Mouse (Mus musculus) adrenal gland, postnatal 14 days (tissue): ENCODE measurements around the gene Ring1. TPM values are rescaled to one million over a fixed set of nuclear protein-coding genes. Genes with fewer than 3 reads are reported as not detected.

Experiments
- DNase-seq: peaks from one replicate; pipeline ENCODE4 v3.0.0; 2021; ENCODE audit warnings: mixed read lengths
- long read RNA-seq, 2 experiments: library from polyadenylated mRNA; stranded (forward); transcript quantifications; one replicate each; pipeline ENCODE4 v2.0.0; 2021
- total RNA-seq: library from RNA; stranded (reverse); gene quantifications from 2 replicates; pipeline ENCODE4 v1.2.3, GENCODE M21; 2021

Ring1 gene
- 36.6 and 42.5 TPM in 2 replicates for total RNA-seq
- long read RNA-seq, experiment 1, transcript Ring1-201 (7 exons, 2,034 nt): major isoform, 70 of 125 reads
- long read RNA-seq, experiment 1, partial matches to known transcripts: 31 of 125 reads
- long read RNA-seq, experiment 1, other reads (novel, unspliced or antisense): 23 of 125 reads
- long read RNA-seq, experiment 2, transcript Ring1-201 (7 exons, 2,034 nt): major isoform, 32 of 69 reads
- long read RNA-seq, experiment 2, partial matches to known transcripts: 26 of 69 reads
- long read RNA-seq, experiment 2, other reads (novel, unspliced or antisense): 11 of 69 reads

DNA sequence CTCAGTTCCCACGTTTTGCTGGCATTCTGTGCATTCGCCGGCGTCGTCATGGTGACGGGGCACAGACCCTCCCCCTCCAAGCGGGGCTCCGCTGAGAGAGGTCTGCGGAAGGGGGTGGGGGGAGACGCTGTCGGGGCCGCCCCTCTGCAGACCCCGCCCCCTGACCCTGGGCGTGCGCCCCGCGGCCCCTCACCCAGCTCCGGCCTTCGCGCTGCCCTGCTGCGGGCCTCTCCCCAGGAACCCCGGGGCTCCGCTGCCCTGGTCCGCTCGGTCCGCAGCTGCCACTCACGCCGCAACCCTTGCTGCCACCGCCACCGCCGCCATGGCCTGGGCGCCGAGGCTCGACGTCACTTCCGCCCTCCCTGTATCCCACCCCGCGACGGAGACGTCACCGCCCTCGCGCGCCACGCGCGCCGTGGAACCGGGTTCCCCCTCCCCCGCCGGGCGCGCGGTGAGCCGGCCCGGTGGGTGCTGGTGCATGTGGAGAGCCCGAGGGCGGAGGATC is at the start of gene Ring1:
Gene Ring1, minus strand, starts transcription at position 364 of the 505 bp plus-strand sequence.
- DNase-seq: peak; percentile 93

- no peak for DNase-seq
These were observed 47.6 kb upstream of the Ring1 start for GRCm38 (mm10) chr17:34072091-34072490.

DNA sequence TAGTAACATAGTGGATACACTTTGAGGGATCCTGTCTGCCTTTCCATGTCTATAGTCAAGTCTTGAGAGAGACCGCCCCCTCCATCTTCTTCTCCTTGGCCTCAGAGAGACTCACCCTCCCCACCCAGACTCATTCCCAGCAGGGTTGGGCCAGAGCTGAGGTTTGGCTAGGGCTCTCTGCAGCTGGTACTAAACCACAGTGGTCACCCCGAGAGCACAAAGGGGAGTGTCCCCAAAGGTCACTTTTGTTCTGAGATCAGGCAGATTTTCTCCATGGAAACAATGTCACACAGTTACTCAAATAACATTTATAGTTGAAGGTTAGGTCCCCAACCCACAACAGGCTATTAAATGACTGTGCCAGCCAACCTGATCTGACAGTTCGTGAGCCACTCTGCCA is 44.4 kb upstream of the Ring1 start:
- no peak for DNase-seq

GRCm38 (mm10) chr17:34057224-34057623 is 32.7 kb upstream of the Ring1 start:
- no peak for DNase-seq

GRCm38 (mm10) chr17:34047404-34048050 is 23.0 kb upstream of the Ring1 start:
- DNase-seq: no peak

GRCm38 (mm10) chr17:34045941-34046340 is 21.5 kb upstream of the Ring1 start:
- DNase-seq: no peak

- peak; percentile 70 for DNase-seq
These were observed 15.3 kb upstream of the Ring1 start for GRCm38 (mm10) chr17:34039562-34040450.

GRCm38 (mm10) chr17:34038878-34039561 is 14.5 kb upstream of the Ring1 start, which contains the start of gene Col11a2:
Gene Col11a2 (plus strand): TSS chr17:34039437.
- peak; percentile 33 for DNase-seq

DNA sequence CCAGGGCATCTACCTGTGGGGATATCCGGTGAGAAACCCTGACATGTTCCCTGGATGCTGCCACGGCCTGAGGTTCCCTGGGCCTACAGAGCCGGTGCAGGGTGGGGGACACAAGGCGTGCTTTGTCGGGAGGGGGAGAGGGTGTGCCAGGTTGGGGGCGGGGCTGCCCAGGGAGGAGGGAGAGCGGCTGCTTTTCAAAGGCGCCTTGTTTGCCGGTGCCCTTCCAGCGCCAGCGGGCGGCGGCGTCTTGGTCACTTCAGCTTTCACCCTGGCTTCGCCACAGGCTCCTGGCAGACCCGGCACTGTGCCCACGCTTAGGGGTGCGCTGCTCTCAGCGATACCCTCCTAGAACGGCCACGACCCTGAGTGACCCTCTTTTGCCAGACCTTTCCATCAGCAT is 14.0 kb upstream of the Ring1 start:
- DNase-seq: peak; percentile 61

DNA sequence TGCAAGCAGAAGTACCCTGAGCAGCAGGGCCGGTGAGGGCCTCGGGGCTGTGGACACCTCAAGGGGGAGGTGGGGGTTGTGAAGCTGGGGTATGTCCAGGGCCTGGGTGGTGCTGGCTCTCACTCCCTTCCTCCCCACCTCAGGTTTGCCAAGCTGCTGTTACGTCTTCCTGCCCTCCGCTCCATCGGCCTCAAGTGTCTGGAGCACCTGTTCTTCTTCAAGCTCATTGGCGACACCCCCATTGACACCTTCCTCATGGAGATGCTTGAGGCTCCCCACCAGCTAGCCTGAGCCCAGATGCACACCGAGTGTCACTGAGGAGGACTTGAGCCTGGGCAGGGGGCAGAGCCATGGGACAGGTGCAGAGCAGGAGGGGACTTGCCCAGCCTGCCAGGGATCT is 12.8 kb upstream of the Ring1 start:
- peak; percentile 9 for DNase-seq

GRCm38 (mm10) chr17:34036647-34037046 is 12.2 kb upstream of the Ring1 start:
- peak; percentile 62 for DNase-seq

GRCm38 (mm10) chr17:34035517-34035916 is 11.0 kb upstream of the Ring1 start:
- no peak for DNase-seq

DNA sequence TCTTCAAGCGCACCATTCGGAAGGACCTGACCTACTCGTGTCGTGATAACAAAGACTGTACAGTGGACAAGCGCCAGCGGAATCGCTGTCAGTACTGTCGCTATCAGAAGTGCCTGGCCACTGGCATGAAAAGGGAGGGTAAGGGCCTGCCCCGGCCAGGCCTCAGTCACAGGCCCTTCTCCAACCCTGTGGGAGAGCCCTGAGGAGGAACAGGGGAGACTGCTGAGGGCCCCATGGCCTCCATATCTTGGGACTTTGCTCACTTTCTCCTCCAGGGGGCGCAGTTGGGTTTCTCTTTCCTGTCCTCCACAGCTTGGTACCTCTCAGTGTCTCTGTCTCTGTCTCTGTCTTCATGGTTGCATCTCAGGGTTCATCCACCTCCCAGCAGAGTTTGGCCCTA is 9.6 kb upstream of the Ring1 start:
- DNase-seq: peak; percentile 84

- DNase-seq: peak; percentile 24
These were observed 9.0 kb upstream of the Ring1 start for GRCm38 (mm10) chr17:34033441-34033840.

- DNase-seq: peak; percentile 49
These were observed 8.3 kb upstream of the Ring1 start for GRCm38 (mm10) chr17:34032806-34033205.

DNA sequence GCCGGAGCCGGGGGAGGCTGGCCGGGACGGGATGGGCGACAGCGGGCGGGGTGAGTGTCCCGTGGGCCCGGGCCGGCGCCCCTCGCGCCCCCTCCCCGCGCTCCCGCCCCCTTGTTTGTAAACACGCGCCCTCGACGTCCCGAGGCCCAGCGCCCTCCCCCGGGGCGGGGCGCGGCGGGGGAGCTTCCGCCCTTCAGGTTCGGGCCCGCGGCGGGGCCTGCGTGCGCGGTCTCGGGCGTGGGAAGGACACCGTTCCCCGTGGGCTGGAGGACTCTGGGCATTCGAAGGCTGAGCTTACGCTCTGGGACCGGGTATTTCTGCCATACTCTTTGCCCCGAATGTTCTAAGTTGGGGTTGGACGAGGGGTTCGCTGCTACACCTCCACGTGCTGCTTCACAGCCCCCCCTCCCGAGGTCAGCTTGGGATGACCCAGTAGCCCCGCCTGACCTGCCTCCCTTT is 7.7 kb upstream of the Ring1 start:
- peak; percentile 87 for DNase-seq

GRCm38 (mm10) chr17:34031465-34032173 is 7.1 kb upstream of the Ring1 start, which contains the start of the genes Slc39a7 and Rxrb:
Gene Slc39a7 (minus strand): TSS chr17:34031682.
Gene Rxrb (plus strand): TSS chr17:34031812.
- peak; percentile 100 for DNase-seq

DNA sequence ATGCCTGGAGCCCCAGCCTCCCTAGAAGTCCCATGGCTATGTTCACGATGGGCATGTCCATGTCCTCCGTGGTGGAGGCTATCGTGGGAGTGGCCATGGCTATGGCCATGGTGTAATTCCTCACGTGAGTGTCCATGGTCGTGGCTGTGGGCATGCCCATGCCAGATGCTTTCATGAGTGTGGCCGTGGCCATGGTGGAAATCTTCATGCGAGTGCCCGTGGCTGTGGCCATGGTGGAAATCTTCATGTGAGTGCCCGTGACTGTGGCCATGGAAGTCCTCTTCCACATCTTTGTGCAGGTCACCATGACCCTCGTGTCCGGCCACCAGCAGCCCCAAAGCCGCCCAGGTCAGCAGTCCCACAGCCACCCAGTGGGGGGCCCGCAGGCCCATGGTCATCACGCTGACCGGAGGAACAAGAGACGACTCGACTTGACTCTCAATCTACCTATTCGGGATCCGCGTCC is 6.4 kb upstream of the Ring1 start:
- peak; percentile 59 for DNase-seq

DNA sequence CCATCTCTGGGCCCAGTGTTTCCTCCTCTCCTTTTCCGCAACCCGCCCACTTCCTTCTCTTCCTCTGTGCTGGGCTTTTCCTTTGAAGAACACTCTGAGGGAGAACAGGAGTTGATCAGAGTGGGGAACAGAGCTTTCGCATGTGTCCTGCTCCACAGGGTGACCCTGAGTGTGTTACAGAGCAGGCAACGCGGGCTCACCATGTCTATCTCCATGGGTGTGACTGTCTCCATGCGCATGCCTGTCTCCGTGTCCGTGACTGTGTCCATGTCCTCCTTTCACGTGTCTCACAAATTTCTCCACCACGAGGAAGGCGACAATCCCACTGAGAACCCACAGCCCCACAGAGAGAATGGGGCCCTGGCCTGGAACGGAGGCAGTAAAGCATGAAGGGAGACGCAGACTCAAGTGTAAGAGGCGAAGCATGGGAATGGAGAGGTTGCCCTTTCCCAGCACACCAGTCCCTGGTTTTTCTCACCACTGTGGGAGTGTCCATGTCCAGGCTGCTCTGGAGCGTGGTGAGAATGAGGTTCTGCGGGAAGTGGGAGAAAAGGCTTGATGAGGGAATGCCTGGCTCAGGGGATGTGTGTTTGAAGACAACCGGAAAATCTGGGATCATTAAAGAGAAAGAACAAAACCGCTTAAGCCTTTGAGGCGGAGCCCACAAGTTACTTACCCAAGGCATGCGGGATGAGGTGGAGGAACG is 5.6 kb upstream of the Ring1 start:
- DNase-seq: peak; percentile 8
